Mouse (Mus musculus) heart, embryonic 16.5 days (tissue): ENCODE measurements at regions not wholly inside any gene's neighbourhood (a gene's known extent, or its start where the extent isn't known, plus 50 kb on each side); places are given as distances from the start of the nearest gene placed in this dataset.

Experiments used
- ATAC-seq: fragments of 200-750 bp; cut with Nextera tagmentation; replicated peaks from 2 replicates; pipeline ENCODE4 v1.8.0; 2017; ENCODE audit warnings: moderate number of reproducible peaks; ENCODE audit not compliant: insufficient read depth, low FRiP score; ENCODE audit errors: extremely low read depth
- H3K27ac ChIP-seq: fragments of 300-500 bp; sonication (generic); 2 replicates; pipeline ENCODE4 v1.5.1; 2014; ENCODE audit warnings: mild to moderate bottlenecking, low read length, control low read depth, moderate library complexity
- H3K27me3 ChIP-seq: fragments of 300-500 bp; sonication (generic); 2 replicates; pipeline ENCODE4 v1.6.1; 2014; ENCODE audit warnings: low read length, mixed read lengths; ENCODE audit not compliant: control insufficient read depth, insufficient read depth
- H3K36me3 ChIP-seq: fragments of 300-500 bp; sonication (generic); 2 replicates; pipeline ENCODE4 v1.6.1; 2014; ENCODE audit not compliant: control insufficient read depth, insufficient read depth
- H3K4me1 ChIP-seq: fragments of 300-500 bp; sonication (generic); 2 replicates; pipeline ENCODE4 v1.6.1; 2014; ENCODE audit warnings: low read length, mixed read lengths; ENCODE audit not compliant: control insufficient read depth, insufficient read depth
- H3K4me2 ChIP-seq: fragments of 300-500 bp; sonication (generic); 2 replicates; pipeline ENCODE4 v1.6.1; 2014; ENCODE audit warnings: low read depth, mild to moderate bottlenecking, control low read depth, low read length
- H3K4me3 ChIP-seq: fragments of 300-500 bp; sonication (generic); 2 replicates; pipeline ENCODE4 v1.5.1; 2014; ENCODE audit warnings: mild to moderate bottlenecking, control low read depth, low read length
- H3K9ac ChIP-seq: fragments of 300-500 bp; sonication (generic); 2 replicates; pipeline ENCODE4 v1.6.1; 2014; ENCODE audit warnings: low read length, control low read depth
- H3K9me3 ChIP-seq: fragments of 300-500 bp; sonication (generic); replicated peaks from 2 replicates; pipeline ENCODE4 v1.6.1; 2016; ENCODE audit warnings: low read length; ENCODE audit not compliant: control insufficient read depth
- WGBS: fragments of 180-500 bp; shearing (Covaris S2); extraction: QIAGEN DNeasy Blood & Tissue Kit; methylation state at CpG from one replicate; pipeline ENCODE4 v1.1.7; 2014; 5-methylcytosine and 5-hydroxymethylcytosine counted together

- H3K27me3 ChIP-seq = no peaks in the 10 kb centered on the region
- H3K9ac ChIP-seq = no peak overlapping the region
- 52% methylated on average over 15 of the region's 15 CpGs for WGBS
- no peaks in the 10 kb centered on the region for H3K36me3 ChIP-seq
- no peak overlapping the region for H3K27ac ChIP-seq
- no peak for ATAC-seq
- no peak overlapping the region for H3K4me2 ChIP-seq
- no peaks in the 10 kb centered on the region for H3K4me1 ChIP-seq
- H3K4me3 ChIP-seq = no peak overlapping the region
- no peaks in the 10 kb centered on the region for H3K9me3 ChIP-seq
Measured at GRCm38 (mm10) chr5:77468467-77468866, 60.6 kb upstream of the Igfbp7 start.

- no peaks in the 10 kb centered on the region for H3K27me3 ChIP-seq
- no peak overlapping the region for H3K27ac ChIP-seq
- WGBS = 52% methylated on average over 19 of the region's 19 CpGs
- H3K4me2 ChIP-seq = peak overlapping the region; percentile 37; the same call in 1 of the 2 replicates
- H3K4me1 ChIP-seq = no peaks in the 10 kb centered on the region
- no peak for ATAC-seq
- no peak overlapping the region for H3K9ac ChIP-seq
- H3K36me3 ChIP-seq = no peaks in the 10 kb centered on the region
- no peaks in the 10 kb centered on the region for H3K9me3 ChIP-seq
- H3K4me3 ChIP-seq = no peak overlapping the region
Measured at GRCm38 (mm10) chr5:77464851-77465548, 57.2 kb upstream of the Igfbp7 start.

- H3K36me3 ChIP-seq = no peaks in the 10 kb centered on the region
- WGBS = 1% methylated on average over 29 of the region's 29 CpGs
- H3K9ac ChIP-seq = peak overlapping the region; percentile 70
- peak overlapping the region; percentile 64 for H3K27ac ChIP-seq
- peak overlapping the region; percentile 75 for H3K4me2 ChIP-seq
- H3K4me1 ChIP-seq = no peaks in the 10 kb centered on the region
- H3K4me3 ChIP-seq = peak overlapping the region; percentile 66
- H3K9me3 ChIP-seq = no peaks in the 10 kb centered on the region
- no peaks in the 10 kb centered on the region for H3K27me3 ChIP-seq
- ATAC-seq = peak; percentile 87
Measured at GRCm38 (mm10) chr5:77459896-77460717, 52.3 kb upstream of the Igfbp7 start.
